Mouse (Mus musculus) fibroblast of lung, adult 2 months (primary cell): ENCODE measurements around the gene Wdr4.
"Not testable (repeated sequence)": the region's sequence is repeated elsewhere in the genome, so short reads cannot be mapped to it uniquely, and the experiment has no call there.

Source experiments
- DNase-seq: peaks from one replicate; pipeline ENCODE4 v3.0.0-alpha.2; 2011; ENCODE audit warnings: low read depth

The Wdr4 gene

GRCm38 (mm10) chr17:31535871-31536629 is 16.3 kb upstream of the Wdr4 start:
- no peak for DNase-seq

GRCm38 (mm10) chr17:31535358-31535757 is 15.6 kb upstream of the Wdr4 start:
- no peak for DNase-seq

GRCm38 (mm10) chr17:31532331-31532730 is 12.6 kb upstream of the Wdr4 start:
- DNase-seq, result not testable (repeated sequence)

- DNase-seq, result no peak
These were observed 11.8 kb upstream of the Wdr4 start for GRCm38 (mm10) chr17:31531441-31532158.

- no peak for DNase-seq
These were observed 9.5 kb upstream of the Wdr4 start for GRCm38 (mm10) chr17:31529314-31529713.

- no peak for DNase-seq
These were observed 6.0 kb upstream of the Wdr4 start for GRCm38 (mm10) chr17:31525816-31526215.

GRCm38 (mm10) chr17:31525114-31525513 is 5.3 kb upstream of the Wdr4 start:
- no peak for DNase-seq

GRCm38 (mm10) chr17:31521948-31522347 is 2.2 kb upstream of the Wdr4 start:
- no peak for DNase-seq

- no peak for DNase-seq
These were observed 1.1 kb upstream of the Wdr4 start for GRCm38 (mm10) chr17:31520895-31521294.

- DNase-seq, result no peak
These were observed 335 bp downstream of the Wdr4 start for GRCm38 (mm10) chr17:31519344-31519945.

- DNase-seq, result no peak
These were observed 5.1 kb downstream of the Wdr4 start for GRCm38 (mm10) chr17:31514696-31515095.

- DNase-seq, result no peak
These were observed 7.2 kb downstream of the Wdr4 start for GRCm38 (mm10) chr17:31512593-31512992.

- DNase-seq, result peak; percentile 72
These were observed 7.8 kb downstream of the Wdr4 start for GRCm38 (mm10) chr17:31511792-31512495.

GRCm38 (mm10) chr17:31510944-31511343 is 8.8 kb downstream of the Wdr4 start:
- no peak for DNase-seq

- no peak for DNase-seq
These were observed 13.5 kb downstream of the Wdr4 start for GRCm38 (mm10) chr17:31506282-31506681.

- no peak for DNase-seq
These were observed 14.8 kb downstream of the Wdr4 start for GRCm38 (mm10) chr17:31505013-31505412.

GRCm38 (mm10) chr17:31503936-31504335 is 15.8 kb downstream of the Wdr4 start:
- DNase-seq, result no peak

GRCm38 (mm10) chr17:31503337-31503736 is 16.4 kb downstream of the Wdr4 start:
- no peak for DNase-seq

GRCm38 (mm10) chr17:31502261-31502927 is 17.4 kb downstream of the Wdr4 start:
- DNase-seq, result no peak

- no peak for DNase-seq
These were observed 18.9 kb downstream of the Wdr4 start for GRCm38 (mm10) chr17:31500908-31501307.

- no peak for DNase-seq
These were observed 19.4 kb downstream of the Wdr4 start for GRCm38 (mm10) chr17:31500416-31500815.

GRCm38 (mm10) chr17:31499725-31500124 is 20.1 kb downstream of the Wdr4 start:
- DNase-seq, result no peak
